Comparison of ENCODE assay signal across 32 mouse cellular contexts in the genomic region with DNA sequence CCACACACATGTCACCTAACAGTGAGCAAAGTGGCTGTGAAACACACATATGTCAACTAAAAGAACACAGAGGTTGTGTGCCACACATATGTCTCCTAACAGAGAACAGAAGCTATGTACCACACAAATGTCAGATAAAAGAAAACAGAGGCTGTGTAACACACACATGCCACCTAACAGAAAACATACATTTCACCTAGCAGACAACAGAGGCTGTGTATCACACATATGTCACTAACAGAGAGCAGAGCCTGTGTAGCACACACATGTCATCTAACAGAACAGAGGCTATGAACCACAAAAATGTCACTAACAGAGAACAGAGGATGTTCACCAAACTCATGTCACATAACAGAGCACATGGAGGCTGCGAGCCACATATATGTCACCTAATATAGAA.
"Had no signal": no experiment of that assay in that cellular context is flagged by ENCODE, and none has a peak within 500 bp of the region (broad histone marks: within the 10 kb centered on the region; RNA-seq: fewer than 3 reads in every experiment).

No protein-coding gene starts in this region.

- ATAC-seq: liver, embryonic 12.5 days; liver, postnatal 0 days; lung, postnatal 0 days; midbrain, embryonic 13.5 days; midbrain, embryonic 15.5 days; midbrain, embryonic 16.5 days had no signal

- DNase-seq: left cerebral cortex, postnatal 4 days; liver; liver, embryonic 13.5 days; liver, postnatal 0 days; lung, adult 18-20 months; lung, adult 2 months; lung, embryonic 14.5 days; lung, postnatal 10 days; lung, postnatal 14 days; lung, postnatal 36 days; lung, postnatal 4 days; midbrain, embryonic 14.5 days had no signal

- H3K9me3 ChIP-seq: limb, embryonic 10.5 days; limb, embryonic 12.5 days; limb, embryonic 13.5 days; limb, embryonic 15.5 days; liver, embryonic 12.5 days; liver, embryonic 13.5 days; liver, embryonic 15.5 days; lung, embryonic 15.5 days; megakaryocyte, embryonic 14.5 days; midbrain, embryonic 10.5 days; midbrain, embryonic 12.5 days; midbrain, embryonic 13.5 days; midbrain, embryonic 15.5 days; neural tube, embryonic 12.5 days had no signal

- H3K36me3 ChIP-seq: limb, embryonic 10.5 days; limb, embryonic 12.5 days; limb, embryonic 13.5 days; limb, embryonic 15.5 days; liver, embryonic 12.5 days; liver, embryonic 13.5 days; liver, embryonic 15.5 days; lung, embryonic 15.5 days; midbrain, embryonic 10.5 days; midbrain, embryonic 12.5 days; midbrain, embryonic 13.5 days; midbrain, embryonic 15.5 days; neural tube, embryonic 12.5 days had no signal

- H3K27me3 ChIP-seq: limb, embryonic 12.5 days; limb, embryonic 13.5 days; limb, embryonic 15.5 days; liver, embryonic 12.5 days; liver, embryonic 13.5 days; liver, embryonic 15.5 days; lung, embryonic 15.5 days; megakaryocyte, embryonic 14.5 days; midbrain, embryonic 12.5 days; midbrain, embryonic 13.5 days; midbrain, embryonic 15.5 days; neural tube, embryonic 12.5 days had no signal

- H3K27ac ChIP-seq: limb, embryonic 10.5 days; limb, embryonic 12.5 days; limb, embryonic 13.5 days; limb, embryonic 15.5 days; liver, embryonic 12.5 days; liver, embryonic 13.5 days; liver, embryonic 14.5 days; liver, embryonic 15.5 days; lung, embryonic 15.5 days; macrophage; midbrain, embryonic 10.5 days; midbrain, embryonic 12.5 days; midbrain, embryonic 13.5 days; midbrain, embryonic 15.5 days; neural tube, embryonic 12.5 days had no signal

- H3K4me2 ChIP-seq: limb, embryonic 12.5 days; limb, embryonic 13.5 days; limb, embryonic 15.5 days; liver, embryonic 11.5 days; liver, embryonic 12.5 days; liver, embryonic 13.5 days; liver, embryonic 15.5 days; lung, embryonic 14.5 days; lung, embryonic 15.5 days; midbrain, embryonic 11.5 days; midbrain, embryonic 12.5 days; midbrain, embryonic 13.5 days; midbrain, embryonic 15.5 days; neural tube, embryonic 12.5 days had no signal

- H3K4me3 ChIP-seq: limb, embryonic 10.5 days; limb, embryonic 12.5 days; limb, embryonic 13.5 days; limb, embryonic 15.5 days; liver, embryonic 12.5 days; liver, embryonic 13.5 days; liver, embryonic 15.5 days; lung, embryonic 15.5 days; megakaryocyte, embryonic 14.5 days; midbrain, embryonic 10.5 days; midbrain, embryonic 12.5 days; midbrain, embryonic 13.5 days; midbrain, embryonic 15.5 days; myocyte; neural tube, embryonic 12.5 days had no signal

- H3K4me1 ChIP-seq: limb, embryonic 10.5 days; limb, embryonic 12.5 days; limb, embryonic 13.5 days; limb, embryonic 15.5 days; liver, embryonic 12.5 days; liver, embryonic 13.5 days; liver, embryonic 15.5 days; lung, embryonic 15.5 days; megakaryocyte, embryonic 14.5 days; midbrain, embryonic 10.5 days; midbrain, embryonic 12.5 days; midbrain, embryonic 13.5 days; midbrain, embryonic 15.5 days; neural tube, embryonic 12.5 days had no signal

- H3K9ac ChIP-seq: limb, embryonic 12.5 days; limb, embryonic 13.5 days; limb, embryonic 15.5 days; liver, embryonic 12.5 days; liver, embryonic 13.5 days; liver, embryonic 14.5 days; liver, embryonic 15.5 days; liver, postnatal 0 days; lung, embryonic 14.5 days; lung, embryonic 15.5 days; midbrain, embryonic 12.5 days; midbrain, embryonic 13.5 days; midbrain, embryonic 15.5 days; neural tube, embryonic 12.5 days had no signal
